In the genomic region with DNA sequence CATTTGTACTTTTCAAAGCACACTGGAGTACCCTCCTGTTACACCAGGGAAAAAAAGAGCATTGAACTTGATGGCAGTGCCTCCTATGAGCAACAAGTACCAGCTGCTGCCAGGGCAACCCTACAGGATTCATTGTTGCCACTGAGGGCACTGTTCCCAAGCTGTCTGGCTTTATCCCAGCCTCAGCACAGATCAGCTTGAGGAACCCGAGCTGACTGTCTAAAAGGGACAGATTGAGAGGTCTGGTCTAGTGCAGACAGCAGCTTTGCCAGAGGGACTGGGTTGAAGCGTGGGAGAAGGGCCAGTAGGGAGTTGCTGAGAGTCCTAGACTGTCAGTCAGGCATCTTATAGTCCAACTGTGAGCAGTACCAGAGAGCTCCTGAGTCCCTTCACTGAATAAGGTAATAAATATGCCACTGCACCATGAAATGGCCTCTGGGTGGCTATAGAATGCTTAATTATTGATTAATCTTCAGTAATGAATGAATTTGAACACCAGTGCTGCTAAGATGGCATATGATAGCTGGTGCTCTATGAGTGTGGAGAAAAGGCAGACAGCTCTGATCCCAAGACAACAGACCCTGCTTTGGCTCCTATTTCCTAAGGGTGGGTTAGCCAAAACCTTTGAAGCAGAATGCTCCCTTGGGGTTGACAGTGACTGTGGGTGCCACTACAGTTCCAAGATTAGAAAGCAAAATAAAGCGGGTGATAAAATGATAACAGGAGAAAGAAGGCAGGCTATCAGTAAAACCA, we compare ENCODE assay signal across 10 mouse cellular contexts.
DNase-seq lines count a peak whose midpoint lies in the region; ATAC-seq lines count a peak whose summit lies in the region.
"Had no signal": no experiment of that assay in that cellular context is flagged by ENCODE, and none has a peak within 500 bp of the region (broad histone marks: within the 10 kb centered on the region; RNA-seq: fewer than 3 reads in every experiment).

No protein-coding gene starts in this region.

- H3K4me1 ChIP-seq in intestine, embryonic 15.5 days (replicated peaks), result no peaks in the 10 kb centered on the region

- H3K27me3 ChIP-seq in intestine, embryonic 15.5 days (replicated peaks), result no peaks in the 10 kb centered on the region

- H3K9ac ChIP-seq in intestine, embryonic 15.5 days, result no peak overlapping the region

- H3K9me3 ChIP-seq in intestine, embryonic 15.5 days, result no peaks in the 10 kb centered on the region

- peak; percentile 17 to 25 for DNase-seq in heart, postnatal 10 days
- no peak for DNase-seq in heart, adult 9 months (ENCODE audit: low spot score in 2 of 2)
- peak; percentile 58 for DNase-seq in brain, adult 2 months (ENCODE audit: low read depth, low spot score)
- DNase-seq in cerebellum, adult 9-11 months, result peak; percentile 17
- DNase-seq in layer of hippocampus, postnatal 36 days, result peak; percentile 52 to 62
- no peak for DNase-seq in ovary, postnatal 10 days (ENCODE audit: low spot score)
- DNase-seq in kidney, postnatal 10 days, result no peak
- DNase-seq: adrenal gland, adult 2 months; kidney, postnatal 36 days had no signal

- intact Hi-C loops in heart, postnatal 10 days (cut with DNase I), result no loop called here

- ATAC-seq in intestine, embryonic 15.5 days, result no peak

- WGBS in intestine, embryonic 15.5 days, result 57% methylated on average over 3 of the region's 3 CpGs

- no peak overlapping the region for H3K4me3 ChIP-seq in intestine, embryonic 15.5 days (replicated peaks)

- H3K4me2 ChIP-seq in intestine, embryonic 15.5 days (replicated peaks), result no peak overlapping the region

- H3K27ac ChIP-seq in intestine, embryonic 15.5 days, result no peak overlapping the region

- H3K36me3 ChIP-seq in intestine, embryonic 15.5 days, result no peaks in the 10 kb centered on the region

Comparison
In these comparisons a context has a peak if more than half of its experiments do, and no peak if none do; other contexts are left out.
1. DNase-seq: peak in heart, postnatal 10 days (2 of 2), brain, adult 2 months (single experiment), cerebellum, adult 9-11 months (single experiment) and layer of hippocampus, postnatal 36 days (2 of 2); none in heart, adult 9 months (0 of 2), ovary, postnatal 10 days (single experiment) and kidney, postnatal 10 days (single experiment).